Mouse (Mus musculus): Measurements from ENCODE around the gene Gpa33. TPM values are rescaled to one million over a fixed set of nuclear protein-coding genes. Genes with fewer than 3 reads are reported as not detected.
A peak's percentile ranks its signal among the peaks of the same experiment; 100 is the strongest.

Gpa33 gene
- total and polyA plus RNA-seq, 3 experiments = 0.04 TPM; not detected in 2

GRCm38 (mm10) chr1:166209371-166209770 lies 79.3 kb downstream of the Gpa33 start:
- Histone ChIP-seq H3K9ac (ENCODE audit: insufficient read depth, low read depth) (no peak overlapping the region), H3K4me1 (ENCODE audit: control insufficient read depth in 1 of 2, insufficient read depth in 2 of 2) (no peaks in the 10 kb centered on the region; a peak in 1 of 4 replicates), H3K4me3 (replicated peaks in 1 of 3; ENCODE audit: low read depth in 2 of 3, low read length in 2 of 3, poor library complexity in 1 of 3) (no peak overlapping the region), H3K4me2 (ENCODE audit: insufficient read depth, low read depth, poor library complexity, severe bottlenecking) (no peak overlapping the region), H3K36me3 (replicated peaks in 1 of 2; ENCODE audit: control insufficient read depth in 1 of 2, insufficient read depth in 1 of 2, low read length in 1 of 2) (no peaks in the 10 kb centered on the region), H3K9me3 (replicated peaks; ENCODE audit: low read length) (no peaks in the 10 kb centered on the region), H3K27me3 (replicated peaks) (no peaks in the 10 kb centered on the region), H3K79me2 (replicated peaks; ENCODE audit: control insufficient read depth, extremely low read depth, insufficient read depth, poor library complexity, severe bottlenecking) (no peaks in the 10 kb centered on the region), H3K27ac (ENCODE audit: insufficient read depth, low read depth) (no peak overlapping the region)
- dilution Hi-C loops (cut with MboI; ENCODE audit: extremely low pct_ligation_motif_present, extremely low pct_unique_long_range_greater_than_20kb, low sequenced_read_pairs) (no loop called here), in situ Hi-C loops (cut with MboI; ENCODE audit: low pct_ligation_motif_present, low pct_unique_long_range_greater_than_20kb, low sequenced_read_pairs) (no loop called here)
- no peak for TF ChIP-seq CTCF (conservative IDR thresholded peaks at IDR 0.05 in 1 of 2, IDR thresholded peaks at IDR 0.05 in 1 of 2; ENCODE audit: low read depth in 2 of 2, low read length in 2 of 2)
- no peak for TF ChIP-seq POLR2A (IDR thresholded peaks at IDR 0.05; ENCODE audit: low read depth, low read length)
- TF ChIP-seq UBTF (IDR thresholded peaks at IDR 0.05; ENCODE audit: low read depth, low read length) = no peak
- TF ChIP-seq EP300 (IDR thresholded peaks at IDR 0.05; ENCODE audit: low read length) = no peak
- no peak for TF ChIP-seq TBP (conservative IDR thresholded peaks at IDR 0.05; ENCODE audit: low read depth, low read length)
- TF ChIP-seq PAX5 (IDR thresholded peaks at IDR 0.05; ENCODE audit: low read length) = no peak
- TF ChIP-seq SMC3 (IDR thresholded peaks at IDR 0.05; ENCODE audit: low read depth, low read length) = no peak
- TF ChIP-seq ZC3H11A (IDR thresholded peaks at IDR 0.05; ENCODE audit: low read depth, low read length) = no peak
- TF ChIP-seq IRF4 (IDR thresholded peaks at IDR 0.05; ENCODE audit: low read depth, low read length) = no peak
- TF ChIP-seq POLR2AphosphoS2 (IDR thresholded peaks at IDR 0.05; ENCODE audit: low read depth, low read length) = no peak
- TF ChIP-seq ZMIZ1 (IDR thresholded peaks at IDR 0.05; ENCODE audit: low read depth, low read length) = no peak
- TF ChIP-seq JUN (IDR thresholded peaks at IDR 0.05; ENCODE audit: insufficient read depth, low read depth, low read length) = no peak
- no peak for TF ChIP-seq MAFK (IDR thresholded peaks at IDR 0.05; ENCODE audit: insufficient replicate concordance, low read length)
- no peak for TF ChIP-seq BHLHE40 (IDR thresholded peaks at IDR 0.05; ENCODE audit: low read depth, low read length)
- TF ChIP-seq ELF1 (IDR thresholded peaks at IDR 0.05; ENCODE audit: low read depth, low read length) = no peak
- no peak for TF ChIP-seq MYC (IDR thresholded peaks at IDR 0.05; ENCODE audit: low read depth, low read length)
- TF ChIP-seq JUND (conservative IDR thresholded peaks at IDR 0.05; ENCODE audit: low read depth, low read length) = no peak
- TF ChIP-seq MAZ (IDR thresholded peaks at IDR 0.05; ENCODE audit: low read depth, low read length) = no peak
- TF ChIP-seq ETS1 (conservative IDR thresholded peaks at IDR 0.05; ENCODE audit: low read depth, low read length) = no peak
- no peak for DNase-seq (ENCODE audit: extremely low read depth)

GRCm38 (mm10) chr1:166214181-166214580 lies 84.1 kb downstream of the Gpa33 start:
- no peaks in the 10 kb centered on the region for H3K4me1 ChIP-seq (ENCODE audit: control insufficient read depth in 1 of 2, insufficient read depth in 2 of 2)
- no peak overlapping the region for H3K9ac ChIP-seq (ENCODE audit: insufficient read depth, low read depth)
- TF ChIP-seq EP300 (IDR thresholded peaks at IDR 0.05; ENCODE audit: low read length) (no peak), ZKSCAN1 (IDR thresholded peaks at IDR 0.05; ENCODE audit: borderline replicate concordance, low read depth, low read length) (no peak), KAT2A (IDR thresholded peaks at IDR 0.05; ENCODE audit: insufficient replicate concordance, low read length) (no peak), CHD2 (IDR thresholded peaks at IDR 0.05; ENCODE audit: low read length) (no peak), MAX (IDR thresholded peaks at IDR 0.05; ENCODE audit: low read length) (no peak), CTCF (conservative IDR thresholded peaks at IDR 0.05 in 1 of 2, IDR thresholded peaks at IDR 0.05 in 1 of 2; ENCODE audit: low read depth in 2 of 2, low read length in 2 of 2) (peak in 1 of 2 experiments; percentile 70; a peak in 2 of 4 replicates), SMC3 (IDR thresholded peaks at IDR 0.05; ENCODE audit: low read depth, low read length) (peak; percentile 66), ZC3H11A (IDR thresholded peaks at IDR 0.05; ENCODE audit: low read depth, low read length) (no peak), MAFK (IDR thresholded peaks at IDR 0.05; ENCODE audit: insufficient replicate concordance, low read length) (no peak), MEF2A (IDR thresholded peaks at IDR 0.05; ENCODE audit: borderline replicate concordance, low read depth, low read length) (no peak), JUND (conservative IDR thresholded peaks at IDR 0.05; ENCODE audit: low read depth, low read length) (no peak), GABPA (IDR thresholded peaks at IDR 0.05; ENCODE audit: insufficient replicate concordance, low read depth, low read length) (no peak), NRF1 (IDR thresholded peaks at IDR 0.05; ENCODE audit: low read depth, low read length) (no peak), POLR2AphosphoS2 (IDR thresholded peaks at IDR 0.05; ENCODE audit: low read depth, low read length) (no peak), ZMIZ1 (IDR thresholded peaks at IDR 0.05; ENCODE audit: low read depth, low read length) (no peak), USF1 (IDR thresholded peaks at IDR 0.05; ENCODE audit: low read depth, low read length) (no peak), PAX5 (IDR thresholded peaks at IDR 0.05; ENCODE audit: low read length) (no peak), IRF4 (IDR thresholded peaks at IDR 0.05; ENCODE audit: low read depth, low read length) (no peak), ETS1 (conservative IDR thresholded peaks at IDR 0.05; ENCODE audit: low read depth, low read length) (no peak), RAD21 (IDR thresholded peaks at IDR 0.05; ENCODE audit: low read depth, low read length) (peak; percentile 69), UBTF (IDR thresholded peaks at IDR 0.05; ENCODE audit: low read depth, low read length) (no peak)
- in situ Hi-C loops (cut with MboI; ENCODE audit: low pct_ligation_motif_present, low pct_unique_long_range_greater_than_20kb, low sequenced_read_pairs) = no loop called here
- no peaks in the 10 kb centered on the region for H3K36me3 ChIP-seq (replicated peaks in 1 of 2; ENCODE audit: control insufficient read depth in 1 of 2, insufficient read depth in 1 of 2, low read length in 1 of 2)
- no peaks in the 10 kb centered on the region for H3K79me2 ChIP-seq (replicated peaks; ENCODE audit: control insufficient read depth, extremely low read depth, insufficient read depth, poor library complexity, severe bottlenecking)
- no peak overlapping the region for H3K4me3 ChIP-seq (replicated peaks in 1 of 3; ENCODE audit: low read depth in 2 of 3, low read length in 2 of 3, poor library complexity in 1 of 3)
- peak; percentile 21 for DNase-seq (ENCODE audit: extremely low read depth)
- H3K27ac ChIP-seq (ENCODE audit: insufficient read depth, low read depth) = no peak overlapping the region
- dilution Hi-C loops (cut with MboI; ENCODE audit: extremely low pct_ligation_motif_present, extremely low pct_unique_long_range_greater_than_20kb, low sequenced_read_pairs) = no loop called here
- H3K27me3 ChIP-seq (replicated peaks) = no peaks in the 10 kb centered on the region
- H3K9me3 ChIP-seq (replicated peaks; ENCODE audit: low read length) = no peaks in the 10 kb centered on the region
- H3K4me2 ChIP-seq (ENCODE audit: insufficient read depth, low read depth, poor library complexity, severe bottlenecking) = no peak overlapping the region

All from CH12.LX (cell line).